Mouse (Mus musculus) spleen, adult 2 months (tissue): Measurements from ENCODE around the gene Prr19. TPM values are rescaled to one million over a fixed set of nuclear protein-coding genes. Genes with fewer than 3 reads are reported as not detected.
"Not testable (repeated sequence)": the region's sequence is repeated elsewhere in the genome, so short reads cannot be mapped to it uniquely, and the experiment has no call there.

Source experiments
- DNase-seq, 2 experiments: peaks; one replicate each; pipeline versions ENCODE4 v3.0.0 to v3.0.0-alpha.2; 2012 to 2021; ENCODE audit warnings: low spot score in 2 of 2, low read depth in 1 of 2
- H3K27ac ChIP-seq: fragments of 200-500 bp; 2 replicates; pipeline ENCODE4 v1.5.1; 2012; ENCODE audit warnings: low read length, inconsistent platforms; ENCODE audit not compliant: insufficient read depth
- H3K27me3 ChIP-seq: fragments of 200-500 bp; 2 replicates; pipeline ENCODE4 v1.6.1; 2012; ENCODE audit warnings: mild to moderate bottlenecking, moderate library complexity, low read length, inconsistent platforms; ENCODE audit not compliant: control insufficient read depth, insufficient read depth
- H3K36me3 ChIP-seq: fragments of 200-500 bp; 2 replicates; pipeline ENCODE4 v1.6.1; 2012; ENCODE audit warnings: mild to moderate bottlenecking, low read length, inconsistent platforms; ENCODE audit not compliant: control insufficient read depth, insufficient read depth
- H3K4me1 ChIP-seq: fragments of 200-500 bp; 2 replicates; pipeline ENCODE4 v1.6.1; 2011; ENCODE audit warnings: inconsistent platforms; ENCODE audit not compliant: control insufficient read depth, insufficient read depth, insufficient read length
- H3K4me3 ChIP-seq: fragments of 200-500 bp; 2 replicates; pipeline ENCODE4 v1.5.1; 2011; ENCODE audit warnings: mild to moderate bottlenecking, inconsistent platforms; ENCODE audit not compliant: insufficient read depth, insufficient read length; ENCODE audit errors: extremely low read depth
- CTCF ChIP-seq: fragments of 200-500 bp; IDR thresholded peaks from 2 replicates; pipeline ENCODE4 v1.5.1; 2011; ENCODE audit warnings: mild to moderate bottlenecking, inconsistent platforms; ENCODE audit not compliant: insufficient read depth, insufficient read length, insufficient replicate concordance; ENCODE audit errors: extremely low read depth
- POLR2A ChIP-seq: fragments of 200-500 bp; IDR thresholded peaks from 2 replicates; pipeline ENCODE4 v1.6.1; 2011; ENCODE audit warnings: low read depth, low read length, inconsistent platforms
- WGBS: fragments of 180-500 bp; shearing (Covaris S2); methylation state at CpG from one replicate; pipeline ENCODE4 v1.1.7; 2018; 5-methylcytosine and 5-hydroxymethylcytosine counted together
- polyA plus RNA-seq: library from polyadenylated mRNA; depleted of rRNA; stranded (reverse); fragments of >200 nt; gene quantifications from 2 replicates; pipeline ENCODE4 v1.2.3, GENCODE M21; 2012

The Prr19 gene
- polyA plus RNA-seq, 1 experiment: not detected

DNA sequence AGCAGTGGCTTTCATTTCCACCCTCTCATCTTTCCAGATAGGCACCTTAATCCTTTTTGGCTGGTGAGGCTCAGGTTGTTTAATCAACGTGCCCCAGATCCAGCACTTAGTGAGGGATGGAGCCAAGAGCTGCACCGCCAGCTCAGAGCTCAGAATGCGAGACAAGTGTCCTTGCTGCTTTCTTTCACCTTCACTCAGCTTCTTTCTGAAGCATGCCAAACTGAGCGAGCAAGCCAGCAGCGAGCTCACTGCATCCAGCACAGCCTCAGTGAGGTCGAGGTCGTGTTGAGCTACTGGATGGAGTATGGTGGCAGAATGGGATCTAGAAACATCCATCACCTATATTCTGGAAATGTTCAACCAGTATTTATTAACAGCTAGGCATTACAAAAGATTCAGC is 12.1 kb downstream of the Prr19 start:
- H3K4me3 ChIP-seq: no peak overlapping the region
- no peak for DNase-seq
- H3K27ac ChIP-seq: no peak overlapping the region
- H3K27me3 ChIP-seq: peaks cover 22% of the 10 kb centered on the region
- H3K36me3 ChIP-seq: no peaks in the 10 kb centered on the region
- TF ChIP-seq CTCF (no peak), POLR2A (no peak)
- peaks cover 18% of the 10 kb centered on the region for H3K4me1 ChIP-seq
- 47% methylated on average over 7 of the region's 7 CpGs for WGBS

DNA sequence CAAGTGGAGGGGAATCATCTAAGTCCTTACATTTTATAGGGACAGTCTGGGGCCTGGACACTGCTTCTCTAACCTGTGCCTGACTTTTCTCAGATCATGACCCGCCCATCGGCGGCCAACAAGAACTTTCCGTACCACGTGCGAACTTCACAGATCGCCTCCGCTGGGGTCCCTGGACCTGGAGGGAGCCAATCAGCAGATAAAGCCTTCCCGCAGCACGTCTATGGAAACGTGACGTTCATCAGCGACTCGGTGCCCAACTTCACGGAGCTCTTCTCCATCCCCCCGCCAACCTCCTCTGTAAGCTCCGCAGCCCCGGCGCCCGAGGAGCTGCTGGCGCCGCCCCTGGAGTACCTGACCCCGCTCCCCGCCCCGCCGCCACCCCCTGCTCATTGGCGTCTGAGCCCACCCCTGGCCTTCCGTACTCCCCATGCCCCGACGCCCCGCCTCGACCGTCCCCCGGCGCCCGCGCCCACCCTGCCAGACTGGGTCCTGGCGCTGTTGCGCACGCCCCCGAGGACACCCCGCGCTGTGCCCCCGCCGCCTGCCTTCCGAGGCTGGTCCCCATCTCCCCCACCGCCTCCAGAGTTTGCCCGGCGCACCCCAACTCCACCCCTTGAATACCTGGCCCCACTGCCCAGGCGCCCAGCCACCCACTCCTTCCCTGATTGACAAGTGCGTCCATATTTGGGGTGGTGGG is 13.5 kb downstream of the Prr19 start:
- Histone ChIP-seq H3K4me1 (peaks cover 18% of the 10 kb centered on the region), H3K27ac (no peak overlapping the region), H3K36me3 (no peaks in the 10 kb centered on the region), H3K4me3 (no peak overlapping the region), H3K27me3 (peaks cover 22% of the 10 kb centered on the region)
- no peak for DNase-seq
- WGBS: 4% methylated on average over 51 of the region's 51 CpGs
- no peak for TF ChIP-seq POLR2A

DNA sequence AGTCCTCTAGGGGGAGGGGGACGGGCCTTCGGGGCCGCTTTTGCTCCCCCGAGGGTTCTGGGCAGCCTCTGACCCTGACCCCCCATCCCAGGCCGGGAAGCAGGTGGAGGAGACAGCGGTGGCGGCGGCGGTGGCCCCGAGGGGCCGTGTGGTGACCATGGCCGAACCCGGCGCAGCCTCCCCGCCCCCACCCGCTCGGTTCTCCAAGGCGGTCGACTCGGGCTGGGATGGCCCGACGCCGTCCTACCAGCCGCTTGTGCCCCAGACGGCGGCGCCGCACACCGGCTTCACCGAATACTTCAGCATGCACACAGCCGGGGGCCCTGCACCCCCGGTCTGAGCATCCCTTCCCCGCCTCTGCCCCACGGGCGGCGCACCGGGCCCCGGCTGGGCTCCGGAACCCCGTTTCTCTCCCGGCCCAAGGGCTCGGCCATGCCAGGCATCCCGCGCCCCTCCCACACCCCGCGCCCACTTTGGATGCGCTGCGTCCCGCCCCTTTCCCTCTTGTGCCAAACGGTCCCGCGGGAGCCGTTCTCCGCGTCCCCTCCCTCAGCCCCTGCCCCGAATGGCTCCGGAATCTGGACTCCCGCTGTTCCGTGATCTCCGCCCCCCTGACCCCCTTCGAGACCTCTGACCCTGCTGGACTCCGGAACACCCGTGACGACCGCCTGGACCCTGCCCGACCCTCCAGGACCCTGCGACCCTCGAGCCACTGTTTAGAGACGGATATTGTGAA is 14.3 kb downstream of the Prr19 start:
- Histone ChIP-seq H3K27me3 (peaks cover 22% of the 10 kb centered on the region), H3K27ac (no peak overlapping the region), H3K4me1 (peaks cover 18% of the 10 kb centered on the region), H3K36me3 (no peaks in the 10 kb centered on the region), H3K4me3 (peak overlapping the region; percentile 31; the same call in 1 of the 2 replicates)
- DNase-seq: no peak
- whole genome bisulfite sequencing: 2% methylated on average over 68 of the region's 69 CpGs
- no peak for TF ChIP-seq CTCF

DNA sequence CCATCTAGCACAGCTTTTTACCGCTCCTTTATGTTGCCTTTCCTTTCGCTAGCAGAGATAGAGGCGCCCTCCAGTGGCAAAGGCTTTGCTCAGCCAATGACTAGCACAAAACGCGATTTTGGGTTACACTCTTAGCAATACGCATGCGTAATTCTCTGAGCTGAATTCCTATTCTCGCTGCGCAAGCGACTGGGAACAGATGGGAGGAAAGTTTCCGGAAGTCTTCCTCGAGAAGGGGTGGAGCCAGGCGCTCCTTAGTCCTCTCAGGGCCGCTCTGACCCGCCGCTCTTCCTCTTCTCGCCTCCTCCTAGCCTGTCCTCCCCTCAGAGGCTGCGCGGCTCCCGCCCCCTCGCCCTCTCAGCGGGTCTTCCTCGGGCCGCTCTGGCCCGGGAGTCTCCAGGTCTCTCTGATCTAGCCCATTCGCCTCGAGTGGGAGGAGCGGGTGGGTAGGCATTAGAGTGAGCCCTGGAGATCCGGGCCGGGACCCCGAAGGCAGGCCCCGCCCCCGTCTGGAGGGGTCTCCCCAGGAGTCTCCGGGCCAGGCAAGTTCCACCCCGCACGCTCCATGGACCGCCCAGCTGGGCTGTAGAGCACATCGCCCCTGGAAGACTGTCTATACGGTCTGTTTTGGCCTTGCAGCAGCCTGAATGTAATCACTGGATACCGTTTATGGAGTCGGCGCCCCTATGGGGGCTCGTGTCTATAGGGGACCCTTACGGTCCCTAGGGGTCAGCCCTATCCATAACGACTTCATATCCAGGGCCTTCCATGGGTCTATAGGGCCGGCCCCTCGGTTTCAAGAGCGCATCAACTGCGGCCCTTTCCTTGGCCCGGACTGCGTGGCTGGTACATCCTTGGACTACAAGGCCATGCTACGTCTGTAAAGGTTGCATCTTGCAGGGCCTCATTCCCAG is 15.6 kb downstream of the Prr19 start, which contains the start of gene Megf8:
TSS of gene Megf8 (plus strand) at position 633 of the 914 bp plus-strand sequence.
- DNase-seq: peak; percentile 85 to 91
- Histone ChIP-seq H3K36me3 (no peaks in the 10 kb centered on the region), H3K4me1 (peaks cover 18% of the 10 kb centered on the region), H3K27me3 (peaks cover 19% of the 10 kb centered on the region), H3K27ac (no peak within 1 kb of the TSS; the same call in 1 of the 2 replicates), H3K4me3 (peak within 1 kb of the TSS; percentile 52)
- 15% methylated on average over 52 of the region's 52 CpGs for WGBS
- TF ChIP-seq CTCF (peak; percentile 72; the same call in 1 of the 2 replicates), POLR2A (no peak)

DNA sequence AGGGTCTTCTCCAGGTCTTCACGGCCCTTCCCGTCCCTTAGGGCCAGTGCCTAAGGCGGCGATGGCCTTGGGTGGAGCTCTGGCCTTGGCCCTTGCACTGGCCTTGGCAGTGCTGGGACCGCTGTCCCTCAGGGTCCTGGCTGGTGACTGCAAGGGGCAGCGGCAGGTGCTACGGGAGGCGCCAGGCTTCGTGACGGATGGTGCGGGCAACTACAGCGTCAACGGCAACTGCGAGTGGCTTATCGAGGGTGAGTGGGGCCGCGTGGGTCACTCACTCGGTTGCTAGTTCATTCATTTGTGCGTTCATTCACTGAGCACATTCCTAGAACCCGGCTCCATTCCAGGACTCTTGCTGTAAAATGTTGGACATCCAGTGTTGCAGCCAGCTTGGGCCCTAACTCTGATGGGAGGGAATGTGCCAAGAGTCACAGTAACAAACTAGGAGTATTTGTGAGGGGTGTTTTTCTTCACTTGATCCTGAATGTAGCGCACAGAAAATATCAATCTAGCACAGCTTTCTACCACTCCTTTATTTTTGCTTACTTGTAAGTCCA is 16.3 kb downstream of the Prr19 start:
- no peak for DNase-seq
- H3K4me1 ChIP-seq: peaks cover 18% of the 10 kb centered on the region
- H3K4me3 ChIP-seq: peak overlapping the region; percentile 22; the same call in 1 of the 2 replicates
- H3K27me3 ChIP-seq: peaks cover 19% of the 10 kb centered on the region
- no peaks in the 10 kb centered on the region for H3K36me3 ChIP-seq
- TF ChIP-seq CTCF (no peak), POLR2A (no peak)
- WGBS: 75% methylated on average over 21 of the region's 21 CpGs
- H3K27ac ChIP-seq: no peak overlapping the region; the same call in 1 of the 2 replicates

DNA sequence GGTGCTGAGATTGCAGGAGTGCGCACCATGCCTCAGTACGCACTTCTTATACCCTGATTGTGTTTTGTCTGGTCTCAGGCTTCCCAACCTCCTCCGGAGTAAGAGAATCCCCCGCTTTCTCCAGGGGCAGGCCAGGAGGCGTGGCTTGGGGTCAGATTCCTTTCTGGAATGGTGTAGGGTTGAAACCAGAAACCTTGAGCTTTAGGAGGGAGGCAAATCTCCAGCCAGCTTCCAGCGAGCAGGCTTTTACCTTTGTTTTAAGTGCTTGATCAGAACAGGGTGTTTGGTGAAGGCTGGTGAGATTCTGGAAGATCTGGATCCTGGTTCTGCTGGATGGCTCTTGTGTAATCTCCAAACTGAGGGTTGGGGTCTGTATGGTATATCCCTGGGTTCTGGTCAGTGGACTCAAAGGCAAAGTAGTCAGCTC is 20.9 kb downstream of the Prr19 start:
- Histone ChIP-seq H3K27ac (no peak overlapping the region), H3K27me3 (no peaks in the 10 kb centered on the region), H3K36me3 (no peaks in the 10 kb centered on the region), H3K4me1 (0 out of 2 replicates have a peak, but pooled peaks cover 3% of the 10 kb centered on the region), H3K4me3 (no peak overlapping the region)
- WGBS: 80% methylated on average over 6 of the region's 6 CpGs
- TF ChIP-seq CTCF (no peak), POLR2A (no peak)
- DNase-seq: no peak

DNA sequence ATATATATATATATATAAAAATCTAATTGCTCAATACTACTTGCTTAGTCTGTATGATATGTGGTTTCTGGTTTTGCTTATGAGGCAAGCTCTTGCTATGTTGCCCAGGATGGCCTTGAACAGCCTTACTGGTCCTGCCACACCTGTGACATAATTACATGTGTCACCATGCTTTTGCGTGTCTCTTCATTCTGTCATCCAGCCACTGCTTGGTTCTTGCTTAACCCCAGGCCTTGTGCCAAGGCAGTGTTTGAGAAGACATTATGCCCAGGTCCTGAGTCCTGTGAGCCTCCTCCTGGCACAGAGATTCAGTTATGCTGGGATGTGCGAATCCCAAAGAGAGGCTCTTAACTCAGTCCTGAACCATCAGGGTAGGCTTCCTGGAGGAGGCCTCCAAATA is 22.0 kb downstream of the Prr19 start:
- Histone ChIP-seq H3K27ac (no peak overlapping the region), H3K4me1 (no peaks in the 10 kb centered on the region), H3K27me3 (no peaks in the 10 kb centered on the region), H3K36me3 (no peaks in the 10 kb centered on the region), H3K4me3 (no peak overlapping the region)
- TF ChIP-seq POLR2A (no peak), CTCF (no peak)
- DNase-seq: no peak
- 92% methylated on average over 2 of the region's 2 CpGs for WGBS

DNA sequence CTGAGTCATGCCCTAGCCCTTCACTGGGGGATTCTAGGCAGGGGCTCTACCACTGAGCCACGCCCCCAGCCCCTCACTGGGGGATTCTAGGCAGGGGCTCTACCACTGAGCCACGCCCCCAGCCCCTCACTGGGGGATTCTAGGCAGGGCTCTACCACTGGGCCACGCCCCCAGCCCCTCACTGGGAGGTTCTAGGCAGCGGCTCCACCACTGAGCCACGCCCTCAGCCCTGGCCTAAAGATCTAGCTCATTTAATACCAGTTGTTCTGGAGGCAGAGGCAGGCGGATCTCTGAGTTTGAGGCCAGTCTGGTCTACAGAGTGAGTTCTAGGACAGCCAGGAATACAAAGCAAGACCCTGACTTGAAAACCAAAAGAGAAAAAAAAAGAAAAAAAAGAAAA is 24.2 kb downstream of the Prr19 start:
- not testable (repeated sequence) for H3K36me3 ChIP-seq, H3K4me3 ChIP-seq, H3K27me3 ChIP-seq, H3K4me1 ChIP-seq, DNase-seq, H3K27ac ChIP-seq
- 84% methylated on average over 6 of the region's 6 CpGs for WGBS
